Mouse (Mus musculus): Measurements from ENCODE around the gene Chd4. TPM values are rescaled to one million over a fixed set of nuclear protein-coding genes. Genes with fewer than 3 reads are reported as not detected.

The Chd4 gene
- polyA plus RNA-seq, 1 experiment from 2014 or later = 59.7 TPM

DNA sequence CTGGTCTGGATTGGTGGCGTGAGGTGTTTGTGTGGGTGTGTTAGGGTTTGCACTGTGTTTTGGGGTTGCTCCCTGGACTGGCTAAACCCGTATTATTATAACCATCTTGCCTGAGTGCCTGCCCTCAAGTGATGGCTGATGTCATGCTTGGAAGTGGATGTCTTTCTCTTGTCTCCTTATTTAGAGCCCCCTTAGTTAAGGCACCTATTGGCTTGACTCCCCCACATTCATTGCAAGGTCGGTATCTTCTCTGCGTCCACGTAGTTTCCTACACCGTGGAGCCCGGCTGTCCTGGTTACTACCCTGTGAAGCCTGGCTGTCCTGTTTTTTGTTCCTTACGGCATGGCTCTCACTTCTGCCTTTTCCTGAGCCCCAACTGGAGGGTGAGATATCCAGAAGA lies 2.2 kb downstream of the Chd4 start:
- ATAC-seq = no peak
- Histone ChIP-seq H3K4me1 (ENCODE audit: control insufficient read depth, insufficient read depth, low read length) (peaks cover 29% of the 10 kb centered on the region), H3K36me3 (ENCODE audit: control insufficient read depth, insufficient read depth, low read length) (peaks cover 20% of the 10 kb centered on the region), H3K4me3 (ENCODE audit: low read depth, low read length) (peak overlapping the region; percentile 94), H3K27ac (ENCODE audit: low read length) (no peak overlapping the region; the same call in 1 of the 2 replicates), H3K4me2 (ENCODE audit: low read length) (peak overlapping the region; percentile 70), H3K27me3 (ENCODE audit: control insufficient read depth, insufficient read depth, low read depth, low read length) (no peaks in the 10 kb centered on the region), H3K9me3 (replicated peaks; ENCODE audit: control insufficient read depth, low read length, poor library complexity, severe bottlenecking) (no peaks in the 10 kb centered on the region), H3K9ac (ENCODE audit: low read depth, low read length) (peak overlapping the region; percentile 73)
- 39% methylated on average over 8 of the region's 8 CpGs for WGBS

DNA sequence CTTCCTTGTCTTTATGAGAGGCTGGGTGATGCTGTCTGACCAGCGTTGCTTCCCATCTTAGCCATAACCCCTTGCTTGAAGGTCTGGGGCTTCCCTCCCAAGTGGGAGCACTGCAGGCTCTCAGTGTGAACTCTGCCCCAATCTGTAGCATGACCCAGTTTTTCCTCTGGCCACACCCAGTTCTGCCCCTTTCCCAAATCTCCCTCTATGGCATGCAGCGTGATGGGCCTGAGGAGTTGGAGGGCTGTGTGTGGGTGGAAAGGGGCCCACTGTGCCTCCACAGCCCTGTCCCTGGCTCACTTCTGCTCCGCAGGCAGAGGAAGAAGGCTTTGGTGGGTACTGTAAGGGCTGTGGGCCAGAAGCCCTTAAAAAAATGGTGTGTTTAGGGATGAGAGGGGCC lies 2.7 kb downstream of the Chd4 start:
- H3K27me3 ChIP-seq (ENCODE audit: control insufficient read depth, insufficient read depth, low read depth, low read length) = no peaks in the 10 kb centered on the region
- H3K4me2 ChIP-seq (ENCODE audit: low read length) = peak overlapping the region; percentile 70
- 53% methylated on average over 3 of the region's 3 CpGs for WGBS
- peak overlapping the region; percentile 4; the same call in 1 of the 2 replicates for H3K27ac ChIP-seq (ENCODE audit: low read length)
- peak overlapping the region; percentile 73 for H3K9ac ChIP-seq (ENCODE audit: low read depth, low read length)
- H3K9me3 ChIP-seq (replicated peaks; ENCODE audit: control insufficient read depth, low read length, poor library complexity, severe bottlenecking) = no peaks in the 10 kb centered on the region
- no peak for ATAC-seq
- H3K36me3 ChIP-seq (ENCODE audit: control insufficient read depth, insufficient read depth, low read length) = peaks cover 22% of the 10 kb centered on the region
- H3K4me1 ChIP-seq (ENCODE audit: control insufficient read depth, insufficient read depth, low read length) = peaks cover 29% of the 10 kb centered on the region
- H3K4me3 ChIP-seq (ENCODE audit: low read depth, low read length) = peak overlapping the region; percentile 94

DNA sequence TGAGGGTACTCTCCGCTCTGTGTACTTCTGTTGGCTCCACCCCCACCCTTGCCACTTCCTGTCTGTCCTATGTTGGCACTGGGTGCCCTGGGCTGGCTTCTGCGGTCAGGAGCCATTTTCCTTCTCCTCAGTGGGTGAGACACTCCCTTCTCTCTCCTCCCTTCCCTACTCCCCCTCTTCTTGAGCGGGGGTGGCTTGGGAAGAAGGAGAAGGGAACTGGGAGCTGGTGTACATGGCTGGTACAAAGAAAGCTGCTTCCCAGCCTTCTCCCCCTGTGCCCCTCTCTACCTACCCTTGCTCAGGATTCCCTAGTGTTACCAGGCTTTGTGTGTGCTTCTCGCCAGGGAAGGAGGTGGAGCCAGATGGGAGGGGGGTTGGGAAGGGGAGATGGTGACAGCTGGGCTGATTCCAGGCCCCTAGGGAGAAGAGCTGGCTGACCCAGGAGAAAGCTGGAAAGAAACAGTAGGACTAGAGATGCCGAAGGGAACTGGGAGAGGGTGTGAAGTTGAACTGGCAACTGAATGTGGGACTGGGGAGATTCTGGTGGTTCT lies 3.7 kb downstream of the Chd4 start:
- no peak for ATAC-seq
- peak overlapping the region; percentile 8; the same call in 1 of the 2 replicates for H3K4me3 ChIP-seq (ENCODE audit: low read depth, low read length)
- no peaks in the 10 kb centered on the region for H3K27me3 ChIP-seq (ENCODE audit: control insufficient read depth, insufficient read depth, low read depth, low read length)
- peaks cover 27% of the 10 kb centered on the region for H3K36me3 ChIP-seq (ENCODE audit: control insufficient read depth, insufficient read depth, low read length)
- H3K9me3 ChIP-seq (replicated peaks; ENCODE audit: control insufficient read depth, low read length, poor library complexity, severe bottlenecking) = no peaks in the 10 kb centered on the region
- peak overlapping the region; percentile 70 for H3K4me2 ChIP-seq (ENCODE audit: low read length)
- H3K27ac ChIP-seq (ENCODE audit: low read length) = peak overlapping the region; percentile 69
- H3K9ac ChIP-seq (ENCODE audit: low read depth, low read length) = peak overlapping the region; percentile 73
- WGBS = 32% methylated on average over 5 of the region's 5 CpGs
- H3K4me1 ChIP-seq (ENCODE audit: control insufficient read depth, insufficient read depth, low read length) = peaks cover 29% of the 10 kb centered on the region

DNA sequence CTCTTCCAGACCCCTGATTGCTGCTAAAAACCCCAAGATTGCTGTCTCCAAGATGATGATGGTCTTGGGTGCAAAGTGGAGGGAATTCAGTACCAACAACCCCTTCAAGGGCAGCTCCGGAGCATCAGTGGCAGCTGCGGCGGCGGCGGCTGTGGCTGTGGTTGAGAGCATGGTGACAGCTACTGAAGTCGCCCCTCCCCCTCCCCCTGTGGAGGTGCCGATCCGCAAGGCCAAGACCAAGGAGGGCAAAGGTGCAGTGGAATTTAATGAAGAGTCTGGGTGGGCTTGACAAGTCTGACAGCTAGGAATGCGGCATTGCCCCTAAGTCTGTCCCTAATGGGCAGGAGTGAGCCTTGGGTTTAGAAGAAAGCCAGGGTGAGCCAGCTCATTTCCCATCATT lies 5.7 kb downstream of the Chd4 start:
- peaks cover 43% of the 10 kb centered on the region for H3K36me3 ChIP-seq (ENCODE audit: control insufficient read depth, insufficient read depth, low read length)
- no peak overlapping the region for H3K9ac ChIP-seq (ENCODE audit: low read depth, low read length)
- no peak for ATAC-seq

DNA sequence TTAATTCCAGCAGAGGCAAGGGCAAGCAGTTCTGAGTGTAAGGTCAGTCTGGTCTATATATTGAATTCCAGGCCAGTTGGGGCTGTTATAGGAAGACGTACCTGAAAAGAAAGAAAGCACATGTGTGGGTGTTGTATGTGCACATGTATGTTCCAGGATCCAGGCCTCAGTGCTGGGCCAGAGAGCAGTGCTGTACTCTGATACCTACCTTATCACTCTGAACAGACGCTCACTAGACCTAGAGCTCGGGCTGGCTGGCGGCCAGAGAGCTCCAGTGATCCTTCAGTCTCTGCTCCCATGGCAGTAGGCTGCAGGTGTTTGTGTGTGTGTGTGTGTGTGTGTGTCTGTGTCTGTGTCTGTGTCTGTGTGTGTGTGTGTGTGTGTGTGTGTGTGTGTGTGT lies 8.4 kb downstream of the Chd4 start:
- no peak overlapping the region for H3K9ac ChIP-seq (ENCODE audit: low read depth, low read length)
- peaks cover 71% of the 10 kb centered on the region for H3K36me3 ChIP-seq (ENCODE audit: control insufficient read depth, insufficient read depth, low read length)
- no peak for ATAC-seq
- no peak overlapping the region for H3K4me3 ChIP-seq (ENCODE audit: low read depth, low read length)
- H3K27me3 ChIP-seq (ENCODE audit: control insufficient read depth, insufficient read depth, low read depth, low read length) = no peaks in the 10 kb centered on the region
- no peak overlapping the region for H3K27ac ChIP-seq (ENCODE audit: low read length)
- H3K4me2 ChIP-seq (ENCODE audit: low read length) = no peak overlapping the region
- peaks cover 8% of the 10 kb centered on the region for H3K4me1 ChIP-seq (ENCODE audit: control insufficient read depth, insufficient read depth, low read length)
- no peaks in the 10 kb centered on the region for H3K9me3 ChIP-seq (replicated peaks; ENCODE audit: control insufficient read depth, low read length, poor library complexity, severe bottlenecking)
- 91% methylated on average over 4 of the region's 4 CpGs for WGBS

More for the DNA sequence above, 5.7 kb downstream of the Chd4 start:
- Histone ChIP-seq H3K4me3 (ENCODE audit: low read depth, low read length) (no peak overlapping the region), H3K27ac (ENCODE audit: low read length) (no peak overlapping the region), H3K9me3 (replicated peaks; ENCODE audit: control insufficient read depth, low read length, poor library complexity, severe bottlenecking) (no peaks in the 10 kb centered on the region), H3K27me3 (ENCODE audit: control insufficient read depth, insufficient read depth, low read depth, low read length) (no peaks in the 10 kb centered on the region), H3K4me2 (ENCODE audit: low read length) (no peak overlapping the region), H3K4me1 (ENCODE audit: control insufficient read depth, insufficient read depth, low read length) (peaks cover 26% of the 10 kb centered on the region)
- WGBS = 92% methylated on average over 9 of the region's 9 CpGs

DNA sequence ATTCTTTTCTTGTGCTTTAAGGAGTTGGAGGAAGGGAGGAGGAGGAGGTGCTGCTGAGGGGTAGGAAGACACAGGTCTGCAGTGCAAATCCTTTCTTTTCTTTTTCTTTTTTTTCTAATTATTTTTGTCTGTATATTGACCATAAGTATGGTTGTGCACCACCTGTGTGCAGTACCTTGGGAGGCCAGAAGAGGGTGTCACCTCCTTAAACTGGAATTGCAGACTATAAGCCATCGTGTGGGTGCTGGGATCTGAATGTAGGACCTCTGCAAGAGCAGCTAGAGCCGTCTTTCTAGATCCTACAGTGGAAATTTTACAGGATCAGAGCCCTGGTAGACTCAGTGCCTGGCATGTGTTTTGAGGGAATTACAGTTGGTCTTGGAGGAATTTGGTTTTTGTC lies 11.9 kb downstream of the Chd4 start:
- Histone ChIP-seq H3K4me2 (ENCODE audit: low read length) (no peak overlapping the region), H3K9me3 (replicated peaks; ENCODE audit: control insufficient read depth, low read length, poor library complexity, severe bottlenecking) (no peaks in the 10 kb centered on the region), H3K27me3 (ENCODE audit: control insufficient read depth, insufficient read depth, low read depth, low read length) (no peaks in the 10 kb centered on the region), H3K9ac (ENCODE audit: low read depth, low read length) (no peak overlapping the region), H3K27ac (ENCODE audit: low read length) (no peak overlapping the region), H3K4me1 (ENCODE audit: control insufficient read depth, insufficient read depth, low read length) (no peaks in the 10 kb centered on the region), H3K4me3 (ENCODE audit: low read depth, low read length) (no peak overlapping the region), H3K36me3 (ENCODE audit: control insufficient read depth, insufficient read depth, low read length) (peaks cover 80% of the 10 kb centered on the region)
- no peak for ATAC-seq
- 94% methylated on average over 2 of the region's 2 CpGs for whole genome bisulfite sequencing

DNA sequence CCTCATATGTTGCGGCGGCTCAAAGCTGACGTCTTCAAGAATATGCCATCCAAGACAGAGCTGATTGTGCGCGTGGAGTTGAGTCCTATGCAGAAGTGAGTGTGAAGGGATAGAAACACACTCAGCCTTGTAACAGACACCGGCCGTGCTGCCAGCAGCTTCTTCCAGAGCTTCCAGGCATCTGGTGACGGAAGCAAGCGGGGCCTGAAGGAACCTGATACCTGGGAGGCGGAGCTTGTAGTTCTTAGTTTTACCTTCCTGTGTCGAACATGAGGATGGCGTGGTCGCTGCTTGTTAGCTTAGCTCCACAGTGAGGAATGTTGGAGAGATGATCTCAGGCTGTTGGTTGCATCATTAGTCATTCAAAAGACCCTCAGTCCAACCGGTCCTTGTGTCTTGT lies 13.6 kb downstream of the Chd4 start:
- H3K4me1 ChIP-seq (ENCODE audit: control insufficient read depth, insufficient read depth, low read length) = no peaks in the 10 kb centered on the region
- no peak for ATAC-seq
- no peak overlapping the region for H3K4me2 ChIP-seq (ENCODE audit: low read length)
- H3K9me3 ChIP-seq (replicated peaks; ENCODE audit: control insufficient read depth, low read length, poor library complexity, severe bottlenecking) = no peaks in the 10 kb centered on the region
- H3K4me3 ChIP-seq (ENCODE audit: low read depth, low read length) = no peak overlapping the region
- no peak overlapping the region for H3K9ac ChIP-seq (ENCODE audit: low read depth, low read length)
- WGBS = 90% methylated on average over 14 of the region's 14 CpGs
- H3K27me3 ChIP-seq (ENCODE audit: control insufficient read depth, insufficient read depth, low read depth, low read length) = no peaks in the 10 kb centered on the region
- no peak overlapping the region for H3K27ac ChIP-seq (ENCODE audit: low read length)
- peaks cover 85% of the 10 kb centered on the region for H3K36me3 ChIP-seq (ENCODE audit: control insufficient read depth, insufficient read depth, low read length)

DNA sequence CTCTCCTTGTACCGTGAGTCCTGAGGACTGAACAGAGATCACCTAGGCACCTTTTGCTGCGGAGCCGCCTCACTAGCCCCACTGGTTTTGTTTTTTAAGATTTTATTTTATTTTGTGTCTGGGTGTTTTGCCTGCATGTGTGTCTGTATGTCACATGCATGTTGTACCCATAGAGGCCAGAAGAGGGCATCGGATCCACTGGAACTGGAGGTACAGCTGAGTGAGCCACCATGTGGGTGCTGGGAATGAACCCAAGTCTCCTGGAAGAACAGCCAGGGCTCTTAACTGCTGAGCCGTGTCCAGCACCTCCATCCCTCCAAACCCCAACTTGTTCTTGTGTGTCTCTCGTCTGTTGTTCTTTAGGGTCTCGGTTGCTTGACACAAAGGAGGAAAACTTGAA lies 15.1 kb downstream of the Chd4 start:
- no peaks in the 10 kb centered on the region for H3K27me3 ChIP-seq (ENCODE audit: control insufficient read depth, insufficient read depth, low read depth, low read length)
- H3K27ac ChIP-seq (ENCODE audit: low read length) = no peak overlapping the region
- no peak overlapping the region for H3K9ac ChIP-seq (ENCODE audit: low read depth, low read length)
- 91% methylated on average over 7 of the region's 7 CpGs for WGBS
- H3K36me3 ChIP-seq (ENCODE audit: control insufficient read depth, insufficient read depth, low read length) = peaks cover 79% of the 10 kb centered on the region
- ATAC-seq = no peak
- no peaks in the 10 kb centered on the region for H3K4me1 ChIP-seq (ENCODE audit: control insufficient read depth, insufficient read depth, low read length)
- no peak overlapping the region for H3K4me3 ChIP-seq (ENCODE audit: low read depth, low read length)
- no peak overlapping the region for H3K4me2 ChIP-seq (ENCODE audit: low read length)
- H3K9me3 ChIP-seq (replicated peaks; ENCODE audit: control insufficient read depth, low read length, poor library complexity, severe bottlenecking) = no peaks in the 10 kb centered on the region

DNA sequence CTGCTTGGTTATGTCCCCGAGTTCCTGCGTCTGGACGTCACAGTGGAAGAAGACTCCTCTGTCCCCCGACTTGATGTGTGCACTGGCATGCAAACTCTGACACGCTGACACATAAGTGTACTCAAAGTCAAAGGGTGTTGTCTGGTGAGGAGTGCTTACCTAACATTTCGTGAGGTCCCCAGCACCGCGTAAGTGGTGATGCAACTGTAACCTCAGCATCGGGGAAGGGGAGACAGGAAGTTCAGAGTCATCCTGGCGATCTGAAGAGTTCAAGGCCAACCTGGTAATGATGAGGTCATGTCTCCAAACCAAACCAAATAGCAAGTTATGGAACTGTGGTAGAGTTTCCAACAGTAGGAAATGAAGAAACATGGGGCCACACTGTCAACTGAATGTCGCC lies 16.8 kb downstream of the Chd4 start:
- no peak overlapping the region for H3K9ac ChIP-seq (ENCODE audit: low read depth, low read length)
- H3K4me3 ChIP-seq (ENCODE audit: low read depth, low read length) = no peak overlapping the region
- no peaks in the 10 kb centered on the region for H3K4me1 ChIP-seq (ENCODE audit: control insufficient read depth, insufficient read depth, low read length)
- peaks cover 67% of the 10 kb centered on the region for H3K36me3 ChIP-seq (ENCODE audit: control insufficient read depth, insufficient read depth, low read length)
- WGBS = 92% methylated on average over 11 of the region's 11 CpGs
- no peak overlapping the region for H3K4me2 ChIP-seq (ENCODE audit: low read length)
- no peak overlapping the region for H3K27ac ChIP-seq (ENCODE audit: low read length)
- no peaks in the 10 kb centered on the region for H3K27me3 ChIP-seq (ENCODE audit: control insufficient read depth, insufficient read depth, low read depth, low read length)
- no peaks in the 10 kb centered on the region for H3K9me3 ChIP-seq (replicated peaks; ENCODE audit: control insufficient read depth, low read length, poor library complexity, severe bottlenecking)
- no peak for ATAC-seq
